Mouse (Mus musculus) E14TG2a.4 (cell line): ENCODE results near the gene Gm20403.

Source experiments
- CTCF ChIP-seq: conservative IDR thresholded peaks from 2 replicates; pipeline ENCODE4 v1.5.1; 2014; ENCODE audit warnings: low read length
- POU5F1 ChIP-seq: IDR thresholded peaks from 2 replicates; pipeline ENCODE4 v1.6.1; 2014; ENCODE audit warnings: low read length, borderline replicate concordance

- no peak for TF ChIP-seq CTCF
- TF ChIP-seq POU5F1 = no peak
Measured at GRCm38 (mm10) chr12:55027088-55027487, 40.8 kb upstream of the Gm20403 start.
